Mouse (Mus musculus): ENCODE data around the gene Nlrc5.

GRCm38 (mm10) chr8:94473431-94473830 lies 39.3 kb downstream of the Nlrc5 start:
- TF ChIP-seq POLR2A (IDR thresholded peaks at IDR 0.05; ENCODE audit: extremely low read depth, insufficient read depth, low read length) (no peak), CTCF (IDR thresholded peaks at IDR 0.05; ENCODE audit: low read depth, low read length) (no peak)

All from liver, adult 2 months (tissue).